ENCODE assay signal across 40 mouse cellular contexts in the genomic region with DNA sequence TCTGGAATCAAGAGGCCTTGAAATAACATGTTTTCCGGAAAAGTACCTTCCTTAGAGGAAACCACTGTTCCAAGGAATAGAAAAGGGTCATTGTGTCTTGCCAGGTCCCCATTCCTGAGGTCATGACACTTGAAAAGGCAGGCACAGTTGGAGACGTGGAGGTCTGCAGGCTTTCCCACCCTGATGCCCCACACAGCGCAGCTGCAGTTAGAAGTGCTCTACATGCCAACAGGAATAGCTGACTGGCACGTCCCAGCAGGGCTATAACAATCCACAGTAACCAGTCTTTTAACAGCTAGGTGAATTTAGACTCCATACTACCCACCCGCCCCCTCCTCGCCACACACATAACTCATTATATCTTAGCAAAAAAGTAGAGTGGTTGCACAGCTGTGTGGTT. TPM values are rescaled to one million over a fixed set of nuclear protein-coding genes. Genes with fewer than 3 reads are reported as not detected.
DNase-seq lines count a peak whose midpoint lies in the region; ATAC-seq and TF ChIP-seq lines count a peak whose summit lies in the region.
"Had no signal": no experiment of that assay in that cellular context is flagged by ENCODE, and none has a peak within 500 bp of the region (broad histone marks: within the 10 kb centered on the region; RNA-seq: fewer than 3 reads in every experiment).

No protein-coding gene starts in this region.

- H3K27ac ChIP-seq in heart, adult 2 months: peak overlapping the region; percentile 32
- H3K27ac ChIP-seq in lung, embryonic 15.5 days: peak overlapping the region; percentile 31; the same call in 1 of the 2 replicates
- peak overlapping the region; percentile 80 for H3K27ac ChIP-seq in limb, embryonic 12.5 days
- H3K27ac ChIP-seq in limb, embryonic 15.5 days: peak overlapping the region; percentile 51
- H3K27ac ChIP-seq in intestine, embryonic 15.5 days: no peak overlapping the region
- H3K27ac ChIP-seq: heart, embryonic 13.5 days; liver, embryonic 13.5 days had no signal

- no peaks in the 10 kb centered on the region for H3K9me3 ChIP-seq in lung, embryonic 15.5 days
- H3K9me3 ChIP-seq in limb, embryonic 12.5 days: no peaks in the 10 kb centered on the region
- no peaks in the 10 kb centered on the region for H3K9me3 ChIP-seq in limb, embryonic 15.5 days
- no peaks in the 10 kb centered on the region for H3K9me3 ChIP-seq in intestine, embryonic 15.5 days
- H3K9me3 ChIP-seq: heart, embryonic 13.5 days; kidney, embryonic 15.5 days; liver, embryonic 13.5 days had no signal

- no peak overlapping the region for H3K9ac ChIP-seq in heart, adult 2 months (ENCODE audit: low read depth, low read length)
- H3K9ac ChIP-seq in lung, embryonic 15.5 days: no peak overlapping the region
- H3K9ac ChIP-seq in limb, embryonic 12.5 days (replicated peaks): no peak overlapping the region
- no peak overlapping the region for H3K9ac ChIP-seq in limb, embryonic 15.5 days
- H3K9ac ChIP-seq in intestine, embryonic 15.5 days: no peak overlapping the region
- H3K9ac ChIP-seq: forebrain, postnatal 0 days; heart, embryonic 13.5 days; kidney, embryonic 15.5 days; liver, embryonic 13.5 days had no signal

- no peak overlapping the region for H3K4me3 ChIP-seq in heart, adult 2 months
- no peak overlapping the region for H3K4me3 ChIP-seq in lung, embryonic 15.5 days
- no peak overlapping the region for H3K4me3 ChIP-seq in lung, adult 2 months (replicated peaks; ENCODE audit: extremely low read depth, low read depth, low read length)
- no peak overlapping the region for H3K4me3 ChIP-seq in limb, embryonic 12.5 days (replicated peaks)
- no peak overlapping the region for H3K4me3 ChIP-seq in limb, embryonic 15.5 days
- H3K4me3 ChIP-seq in intestine, embryonic 15.5 days (replicated peaks): no peak overlapping the region
- H3K4me3 ChIP-seq: erythroblast, embryonic 14.5 days; heart, embryonic 13.5 days; kidney, embryonic 15.5 days; liver, embryonic 13.5 days had no signal

- no peaks in the 10 kb centered on the region for H3K27me3 ChIP-seq in heart, adult 2 months (ENCODE audit: control insufficient read depth, insufficient read depth, low read length)
- no peaks in the 10 kb centered on the region for H3K27me3 ChIP-seq in lung, embryonic 15.5 days
- no peaks in the 10 kb centered on the region for H3K27me3 ChIP-seq in limb, embryonic 12.5 days
- no peaks in the 10 kb centered on the region for H3K27me3 ChIP-seq in limb, embryonic 15.5 days
- H3K27me3 ChIP-seq in intestine, embryonic 15.5 days (replicated peaks): no peaks in the 10 kb centered on the region
- H3K27me3 ChIP-seq: heart, embryonic 13.5 days; kidney, embryonic 15.5 days; liver, embryonic 13.5 days had no signal

- TF ChIP-seq POLR2A in heart, adult 2 months (IDR thresholded peaks at IDR 0.05; ENCODE audit: insufficient read depth, low read depth, low read length): no peak
- TF ChIP-seq POLR2A in lung, adult 2 months (IDR thresholded peaks at IDR 0.05; ENCODE audit: borderline replicate concordance, extremely low read depth, low read depth, low read length): no peak

- TF ChIP-seq EP300 in heart, adult 2 months (IDR thresholded peaks at IDR 0.05; ENCODE audit: insufficient read depth, low read depth, low read length): no peak

- no peaks in the 10 kb centered on the region; the same call in 1 of the 2 replicates for H3K36me3 ChIP-seq in heart, adult 2 months (ENCODE audit: control insufficient read depth, insufficient read depth, low read length)
- H3K36me3 ChIP-seq in lung, embryonic 15.5 days: no peaks in the 10 kb centered on the region
- no peaks in the 10 kb centered on the region for H3K36me3 ChIP-seq in limb, embryonic 12.5 days
- H3K36me3 ChIP-seq in limb, embryonic 15.5 days: no peaks in the 10 kb centered on the region
- H3K36me3 ChIP-seq in intestine, embryonic 15.5 days: no peaks in the 10 kb centered on the region
- H3K36me3 ChIP-seq: heart, embryonic 13.5 days; kidney, embryonic 15.5 days; liver, embryonic 13.5 days had no signal

- no peaks in the 10 kb centered on the region for H3K79me2 ChIP-seq in heart, adult 2 months (replicated peaks; ENCODE audit: control insufficient read depth, insufficient read depth, low read length)

- no peak overlapping the region for H3K4me2 ChIP-seq in lung, embryonic 15.5 days
- H3K4me2 ChIP-seq in limb, embryonic 12.5 days: no peak overlapping the region
- H3K4me2 ChIP-seq in limb, embryonic 15.5 days: no peak overlapping the region
- H3K4me2 ChIP-seq in intestine, embryonic 15.5 days (replicated peaks): no peak overlapping the region
- H3K4me2 ChIP-seq: heart, embryonic 13.5 days; kidney, embryonic 15.5 days; liver, embryonic 13.5 days; midbrain, embryonic 11.5 days had no signal

- WGBS in heart, adult 2 months: 50% methylated on average over 6 of the region's 6 CpGs
- WGBS in lung, embryonic 15.5 days: 55% methylated on average over 6 of the region's 6 CpGs
- 70% methylated on average over 6 of the region's 6 CpGs for WGBS in lung, adult 2 months
- 63% methylated on average over 6 of the region's 6 CpGs for WGBS in limb, embryonic 12.5 days
- WGBS in limb, embryonic 15.5 days: 49% methylated on average over 6 of the region's 6 CpGs
- WGBS in intestine, embryonic 15.5 days: 82% methylated on average over 6 of the region's 6 CpGs

- peak; percentile 34; the same call in 1 of the 2 replicates for ATAC-seq in lung, embryonic 15.5 days (ENCODE audit: borderline replicate concordance, extremely low read depth, low FRiP score, low TSS enrichment)
- ATAC-seq in limb, embryonic 12.5 days (ENCODE audit: insufficient number of reproducible peaks, insufficient read depth, low FRiP score, low TSS enrichment, low read depth): no peak
- peak; percentile 77 for ATAC-seq in limb, embryonic 15.5 days (ENCODE audit: insufficient number of reproducible peaks, low FRiP score, low TSS enrichment, low read depth)
- no peak for ATAC-seq in intestine, embryonic 15.5 days
- ATAC-seq: forebrain, postnatal 0 days; hindbrain, embryonic 16.5 days; intestine, embryonic 16.5 days; midbrain, embryonic 16.5 days had no signal

- no peak for TF ChIP-seq CTCF in heart, adult 2 months (IDR thresholded peaks at IDR 0.05)
- no peak for TF ChIP-seq CTCF in lung, adult 2 months (IDR thresholded peaks at IDR 0.05; ENCODE audit: insufficient read depth, low read length)

- DNase-seq in heart, adult 2 months: no peak
- no peak for DNase-seq in heart, postnatal 25 days (ENCODE audit: low spot score)
- DNase-seq in lung, adult 2 months: no peak
- DNase-seq: adrenal gland, adult 2 months; adrenal gland, postnatal 36 days; cerebellum, adult 2 months; cerebellum, postnatal 14 days; forebrain, postnatal 0 days; gastrocnemius, postnatal 36 days; heart, postnatal 14 days; layer of hippocampus, postnatal 36 days; left cerebral cortex, postnatal 4 days; liver, embryonic 13.5 days; lung, adult 18-20 months; lung, postnatal 36 days; right cerebral cortex, adult 18-20 months; spleen, adult 18-20 months had no signal

- intact Hi-C loops in heart, adult 2 months (cut with DNase I): no loop called here
- intact Hi-C loops in heart, postnatal 25 days (cut with DNase I): no loop called here

- peaks cover 32% of the 10 kb centered on the region for H3K4me1 ChIP-seq in heart, adult 2 months (ENCODE audit: control insufficient read depth, insufficient read depth, low read length)
- no peaks in the 10 kb centered on the region for H3K4me1 ChIP-seq in lung, embryonic 15.5 days
- H3K4me1 ChIP-seq in lung, adult 2 months (ENCODE audit: control insufficient read depth, insufficient read depth, low read length): no peaks in the 10 kb centered on the region
- peaks cover 30% of the 10 kb centered on the region for H3K4me1 ChIP-seq in limb, embryonic 12.5 days (replicated peaks)
- H3K4me1 ChIP-seq in limb, embryonic 15.5 days: peaks cover 23% of the 10 kb centered on the region
- H3K4me1 ChIP-seq in intestine, embryonic 15.5 days (replicated peaks): no peaks in the 10 kb centered on the region
- H3K4me1 ChIP-seq: kidney, embryonic 15.5 days; liver, embryonic 13.5 days had no signal

RNA-seq across cellular contexts. Expression of gene Spaar, which starts 7.3 kb away (rescaled TPM):
- 1 to 10 TPM; 4.4 to 4.8 TPM for total RNA-seq in heart, adult 2 months (2021)
- polyA plus RNA-seq in heart, adult 2 months (2012; rRNA removed): 5.2 and 7.8 TPM in 2 replicates
- 1 to 10 TPM; 4.8 to 4.9 TPM for total RNA-seq in heart, postnatal 25 days (2021)
- polyA plus RNA-seq in lung, embryonic 15.5 days (2015; fragmentation: Nextera tagmentation; extraction: Ambion mirVana): 0.48 and 0.62 TPM in 2 replicates
- polyA plus RNA-seq in lung, adult 2 months (2012; rRNA removed): 5.7 and 9.4 TPM in 2 replicates
- polyA plus RNA-seq in limb, embryonic 12.5 days (2016; fragmentation: Nextera tagmentation; extraction: Ambion mirVana): 0.20 and 0.28 TPM in 2 replicates
- polyA plus RNA-seq in limb, embryonic 15.5 days (2015; fragmentation: Nextera tagmentation; extraction: Ambion mirVana): 0.52 and 0.53 TPM in 2 replicates
- 0.16 and 0.21 TPM in 2 replicates for polyA plus RNA-seq in intestine, embryonic 15.5 days (2015; fragmentation: Nextera tagmentation; extraction: Ambion mirVana)
- total RNA-seq: megakaryocyte, adult 5-6 weeks; neutrophil, adult 5-6 weeks had no signal
- polyA plus RNA-seq: erythroblast, embryonic 14.5 days; forebrain, embryonic 11.5 days; liver, embryonic 13.5 days; neural tube, embryonic 11.5 days had no signal

RNA-seq across cellular contexts. Expression of gene Hrct1, which starts 10.2 kb away (rescaled TPM):
- total RNA-seq in heart, adult 2 months (2021): 1 to 10 TPM; 4.0 to 4.7 TPM
- 8.8 and 10.7 TPM in 2 replicates for polyA plus RNA-seq in heart, adult 2 months (2012; rRNA removed)
- total RNA-seq in heart, postnatal 25 days (2021): 1 to 10 TPM; 3.3 to 3.4 TPM
- 1.1 and 1.3 TPM in 2 replicates for polyA plus RNA-seq in lung, embryonic 15.5 days (2015; fragmentation: Nextera tagmentation; extraction: Ambion mirVana)
- polyA plus RNA-seq in lung, adult 2 months (2012; rRNA removed): 14.4 and 15.1 TPM in 2 replicates
- 0.38 and 0.72 TPM in 2 replicates for polyA plus RNA-seq in limb, embryonic 12.5 days (2016; fragmentation: Nextera tagmentation; extraction: Ambion mirVana)
- 1.6 and 1.7 TPM in 2 replicates for polyA plus RNA-seq in limb, embryonic 15.5 days (2015; fragmentation: Nextera tagmentation; extraction: Ambion mirVana)
- polyA plus RNA-seq in intestine, embryonic 15.5 days (2015; fragmentation: Nextera tagmentation; extraction: Ambion mirVana): 0.98 and 1.4 TPM in 2 replicates
- total RNA-seq: megakaryocyte, adult 5-6 weeks; neutrophil, adult 5-6 weeks had no signal
- polyA plus RNA-seq: erythroblast, embryonic 14.5 days; forebrain, embryonic 11.5 days; neural tube, embryonic 11.5 days had no signal

RNA-seq across cellular contexts. Expression of gene Olfr71, which starts 27.1 kb away (rescaled TPM):
- not detected for total RNA-seq in heart, adult 2 months (2021)
- polyA plus RNA-seq in heart, adult 2 months (2012; rRNA removed): not detected in 2 replicates
- not detected for total RNA-seq in heart, postnatal 25 days (2021)
- polyA plus RNA-seq in lung, embryonic 15.5 days (2015; fragmentation: Nextera tagmentation; extraction: Ambion mirVana): not detected in 2 replicates
- 0.37 and 0.67 TPM in 2 replicates for polyA plus RNA-seq in lung, adult 2 months (2012; rRNA removed)
- not detected in 2 replicates for polyA plus RNA-seq in limb, embryonic 12.5 days (2016; fragmentation: Nextera tagmentation; extraction: Ambion mirVana)
- polyA plus RNA-seq in limb, embryonic 15.5 days (2015; fragmentation: Nextera tagmentation; extraction: Ambion mirVana): not detected in 2 replicates
- polyA plus RNA-seq in intestine, embryonic 15.5 days (2015; fragmentation: Nextera tagmentation; extraction: Ambion mirVana): not detected in 2 replicates
- total RNA-seq: adrenal gland, adult 2 months; adrenal gland, postnatal 36 days; forebrain, postnatal 0 days; gastrocnemius, postnatal 36 days; heart, adult 8-10 months; heart, postnatal 14 days; layer of hippocampus, postnatal 36 days; left cerebral cortex, postnatal 4 days; megakaryocyte, adult 5-6 weeks; neutrophil, adult 5-6 weeks had no signal
- polyA plus RNA-seq: adrenal gland, adult 2 months; brain, embryonic 14.5 days; cerebellum, adult 2 months; cortical plate, adult 2 months; erythroblast, embryonic 14.5 days; forebrain, embryonic 11.5 days; forebrain, postnatal 0 days; heart, embryonic 13.5 days; hindbrain, embryonic 11.5 days; intestine, embryonic 16.5 days; kidney, embryonic 15.5 days; large intestine, adult 2 months; liver, embryonic 13.5 days; midbrain, embryonic 11.5 days; neural tube, embryonic 11.5 days; stomach, embryonic 16.5 days; urinary bladder, adult 2 months had no signal

RNA-seq across cellular contexts. Expression of gene Olfr159, which starts 33.7 kb away (rescaled TPM):
- total RNA-seq in heart, adult 2 months (2021): not detected
- polyA plus RNA-seq in heart, adult 2 months (2012; rRNA removed): not detected in 2 replicates
- not detected for total RNA-seq in heart, postnatal 25 days (2021)
- not detected in 2 replicates for polyA plus RNA-seq in lung, embryonic 15.5 days (2015; fragmentation: Nextera tagmentation; extraction: Ambion mirVana)
- 0.13 TPM in 1 of 2 replicates, not detected in the other for polyA plus RNA-seq in lung, adult 2 months (2012; rRNA removed)
- not detected in 2 replicates for polyA plus RNA-seq in limb, embryonic 12.5 days (2016; fragmentation: Nextera tagmentation; extraction: Ambion mirVana)
- not detected in 2 replicates for polyA plus RNA-seq in limb, embryonic 15.5 days (2015; fragmentation: Nextera tagmentation; extraction: Ambion mirVana)
- not detected in 2 replicates for polyA plus RNA-seq in intestine, embryonic 15.5 days (2015; fragmentation: Nextera tagmentation; extraction: Ambion mirVana)
- total RNA-seq: adrenal gland, adult 2 months; adrenal gland, postnatal 36 days; forebrain, postnatal 0 days; gastrocnemius, postnatal 36 days; heart, adult 8-10 months; heart, postnatal 14 days; layer of hippocampus, postnatal 36 days; left cerebral cortex, postnatal 4 days; megakaryocyte, adult 5-6 weeks; neutrophil, adult 5-6 weeks had no signal
- polyA plus RNA-seq: adrenal gland, adult 2 months; brain, embryonic 14.5 days; cerebellum, adult 2 months; cortical plate, adult 2 months; embryonic facial prominence, embryonic 14.5 days; erythroblast, embryonic 14.5 days; forebrain, embryonic 11.5 days; forebrain, postnatal 0 days; heart, embryonic 13.5 days; hindbrain, embryonic 11.5 days; hindbrain, embryonic 16.5 days; intestine, embryonic 16.5 days; kidney, embryonic 15.5 days; large intestine, adult 2 months; liver, embryonic 13.5 days; midbrain, embryonic 11.5 days; midbrain, embryonic 16.5 days; neural tube, embryonic 11.5 days; stomach, embryonic 16.5 days; urinary bladder, adult 2 months had no signal

RNA-seq across cellular contexts. Expression of gene Olfr70, which starts 36.5 kb away (rescaled TPM):
- not detected for total RNA-seq in heart, adult 2 months (2021)
- not detected in 2 replicates for polyA plus RNA-seq in heart, adult 2 months (2012; rRNA removed)
- not detected for total RNA-seq in heart, postnatal 25 days (2021)
- polyA plus RNA-seq in lung, embryonic 15.5 days (2015; fragmentation: Nextera tagmentation; extraction: Ambion mirVana): not detected in 2 replicates
- not detected in 2 replicates for polyA plus RNA-seq in lung, adult 2 months (2012; rRNA removed)
- polyA plus RNA-seq in limb, embryonic 12.5 days (2016; fragmentation: Nextera tagmentation; extraction: Ambion mirVana): 0.08 TPM in 1 of 2 replicates, not detected in the other
- not detected in 2 replicates for polyA plus RNA-seq in limb, embryonic 15.5 days (2015; fragmentation: Nextera tagmentation; extraction: Ambion mirVana)
- polyA plus RNA-seq in intestine, embryonic 15.5 days (2015; fragmentation: Nextera tagmentation; extraction: Ambion mirVana): not detected in 2 replicates
- total RNA-seq: adrenal gland, adult 2 months; adrenal gland, postnatal 36 days; forebrain, postnatal 0 days; gastrocnemius, postnatal 36 days; heart, adult 8-10 months; heart, postnatal 14 days; layer of hippocampus, postnatal 36 days; left cerebral cortex, postnatal 4 days; megakaryocyte, adult 5-6 weeks; neutrophil, adult 5-6 weeks had no signal
- polyA plus RNA-seq: adrenal gland, adult 2 months; brain, embryonic 14.5 days; cerebellum, adult 2 months; cortical plate, adult 2 months; embryonic facial prominence, embryonic 14.5 days; erythroblast, embryonic 14.5 days; forebrain, embryonic 11.5 days; forebrain, postnatal 0 days; heart, embryonic 13.5 days; hindbrain, embryonic 11.5 days; intestine, embryonic 16.5 days; kidney, embryonic 15.5 days; large intestine, adult 2 months; liver, embryonic 13.5 days; midbrain, embryonic 11.5 days; midbrain, embryonic 16.5 days; neural tube, embryonic 11.5 days; stomach, embryonic 16.5 days; urinary bladder, adult 2 months had no signal

Comparison
In these comparisons a context has a peak if more than half of its experiments do, and no peak if none do; other contexts are left out.
1. ATAC-seq: peak in lung, embryonic 15.5 days (single experiment) and limb, embryonic 15.5 days (single experiment); none in limb, embryonic 12.5 days (single experiment) and intestine, embryonic 15.5 days (single experiment).